9 mouse cellular contexts compared by ENCODE assay signal in genomic region chr13:91908202-91908980, GRCm38 (mm10). TPM values are rescaled to one million over a fixed set of nuclear protein-coding genes. Genes with fewer than 3 reads are reported as not detected.
DNase-seq lines count a peak whose midpoint lies in the region; ATAC-seq and TF ChIP-seq lines count a peak whose summit lies in the region.
"Had no signal": no experiment of that assay in that cellular context is flagged by ENCODE, and none has a peak within 500 bp of the region (broad histone marks: within the 10 kb centered on the region; RNA-seq: fewer than 3 reads in every experiment).

No protein-coding gene starts in this region.

- DNase-seq in ES-E14 (ENCODE audit: low read depth, low spot score), result peak; percentile 44
- DNase-seq in c-Kit-positive CD71-positive TER-119-negative erythroid progenitor cells, embryonic 14.5 days (ENCODE audit: low read depth), result peak; percentile 43
- peak; percentile 84 for DNase-seq in hindbrain, embryonic 11.5 days (ENCODE audit: low spot score)
- peak; percentile 86 for DNase-seq in layer of hippocampus, adult 9-10 months (ENCODE audit: low spot score)
- peak; percentile 88 for DNase-seq in lung, postnatal 14 days
- peak; percentile 90 for DNase-seq in retina, embryonic 14.5 days (ENCODE audit: low spot score)
- peak; percentile 56 for DNase-seq in thymus, postnatal 25 days

- H3K27ac ChIP-seq in ES-E14 (ENCODE audit: insufficient read depth, low read depth, low read length, poor library complexity, severe bottlenecking), result no peak overlapping the region
- no peak overlapping the region for H3K27ac ChIP-seq in forebrain, embryonic 15.5 days (replicated peaks)
- no peak overlapping the region for H3K27ac ChIP-seq in hindbrain, embryonic 11.5 days (ENCODE audit: low read depth, low read length)
- H3K27ac ChIP-seq: macrophage had no signal

- in situ Hi-C loops in ES-E14 (cut with MboI; ENCODE audit: low sequenced_read_pairs in 2 of 2, unreplicated experiment in 2 of 2), result loop anchor here in 1 of 2 experiments (25.0 kb wide), 1 partner anchor 829 kb away; no protein-coding TSS in a partner anchor

- H3K4me2 ChIP-seq in forebrain, embryonic 15.5 days (replicated peaks), result no peak overlapping the region
- H3K4me2 ChIP-seq in hindbrain, embryonic 11.5 days (replicated peaks; ENCODE audit: low read depth, low read length), result no peak overlapping the region

- H3K9me3 ChIP-seq in ES-E14 (ENCODE audit: control insufficient read depth, insufficient read depth, low read depth, low read length), result no peaks in the 10 kb centered on the region
- no peaks in the 10 kb centered on the region for H3K9me3 ChIP-seq in forebrain, embryonic 15.5 days
- no peaks in the 10 kb centered on the region for H3K9me3 ChIP-seq in hindbrain, embryonic 11.5 days (ENCODE audit: control insufficient read depth, low read length)

- 33% methylated on average over 10 of the region's 10 CpGs for WGBS in forebrain, embryonic 15.5 days
- WGBS in hindbrain, embryonic 11.5 days, result 45% methylated on average over 10 of the region's 10 CpGs

- H3K36me3 ChIP-seq in ES-E14 (ENCODE audit: control insufficient read depth, insufficient read depth, low read length, poor library complexity, severe bottlenecking), result no peaks in the 10 kb centered on the region
- H3K36me3 ChIP-seq in forebrain, embryonic 15.5 days, result no peaks in the 10 kb centered on the region
- H3K36me3 ChIP-seq in hindbrain, embryonic 11.5 days (ENCODE audit: control insufficient read depth, insufficient read depth, low read length), result no peaks in the 10 kb centered on the region

- no peak overlapping the region for H3K9ac ChIP-seq in ES-E14 (ENCODE audit: insufficient read depth, low read depth, low read length, poor library complexity, severe bottlenecking)
- no peak overlapping the region for H3K9ac ChIP-seq in forebrain, embryonic 15.5 days (replicated peaks)
- H3K9ac ChIP-seq in hindbrain, embryonic 11.5 days (ENCODE audit: low read depth, low read length), result no peak overlapping the region

- H3K27me3 ChIP-seq in forebrain, embryonic 15.5 days, result no peaks in the 10 kb centered on the region
- H3K27me3 ChIP-seq in hindbrain, embryonic 11.5 days (ENCODE audit: control insufficient read depth, insufficient read depth, low read length), result no peaks in the 10 kb centered on the region

- no peaks in the 10 kb centered on the region for H3K4me1 ChIP-seq in ES-E14 (ENCODE audit: control insufficient read depth in 2 of 2, insufficient read depth in 2 of 2, low read length in 2 of 2, poor library complexity in 1 of 2)
- no peaks in the 10 kb centered on the region for H3K4me1 ChIP-seq in forebrain, embryonic 15.5 days
- H3K4me1 ChIP-seq in hindbrain, embryonic 11.5 days (replicated peaks; ENCODE audit: control insufficient read depth, insufficient read depth, low read length), result no peaks in the 10 kb centered on the region

- H3K4me3 ChIP-seq in ES-E14 (ENCODE audit: insufficient read depth in 1 of 2, low read depth in 1 of 2, low read length in 2 of 2, poor library complexity in 1 of 2, severe bottlenecking in 1 of 2), result no peak overlapping the region
- no peak overlapping the region for H3K4me3 ChIP-seq in forebrain, embryonic 15.5 days
- no peak overlapping the region for H3K4me3 ChIP-seq in hindbrain, embryonic 11.5 days (ENCODE audit: low read depth, low read length)

- peak; percentile 85 for ATAC-seq in forebrain, embryonic 15.5 days (replicated peaks)
- peak; percentile 81; the same call in 1 of the 2 replicates for ATAC-seq in hindbrain, embryonic 11.5 days (ENCODE audit: low FRiP score)

TF ChIP-seq in ES-E14, 5 proteins besides CTCF, POLR2A, EP300 and RAD21:
- TF ChIP-seq ZC3H11A (IDR thresholded peaks at IDR 0.05; ENCODE audit: borderline replicate concordance, low read depth, low read length) (peak; percentile 90), CHD2 (IDR thresholded peaks at IDR 0.05; ENCODE audit: low read depth, low read length) (no peak)

RNA-seq across cellular contexts. Expression of gene Ckmt2, which starts 31.7 kb away (rescaled TPM):
- not detected in 2 replicates for total RNA-seq in ES-E14 (2012; rRNA removed)
- not detected in 2 replicates for polyA plus RNA-seq in forebrain, embryonic 15.5 days (2015; fragmentation: Nextera tagmentation; extraction: Ambion mirVana)
- not detected in 2 replicates for polyA plus RNA-seq in hindbrain, embryonic 11.5 days (2014; fragmentation: Nextera tagmentation; extraction: Ambion mirVana)
- polyA plus RNA-seq: macrophage had no signal
